Mouse (Mus musculus) fat pad, adult 2 months (tissue): ENCODE results near the gene Chadl.
"Not testable (repeated sequence)": the region's sequence is repeated elsewhere in the genome, so short reads cannot be mapped to it uniquely, and the experiment has no call there.

Source experiments
- DNase-seq: peaks from one replicate; pipeline ENCODE4 v3.0.0-alpha.2; 2011; ENCODE audit warnings: low read depth, low spot score; ENCODE audit errors: extremely low read depth

The Chadl gene

GRCm38 (mm10) chr15:81701350-81701749 is 4.3 kb upstream of the Chadl start:
- not testable (repeated sequence) for DNase-seq

DNA sequence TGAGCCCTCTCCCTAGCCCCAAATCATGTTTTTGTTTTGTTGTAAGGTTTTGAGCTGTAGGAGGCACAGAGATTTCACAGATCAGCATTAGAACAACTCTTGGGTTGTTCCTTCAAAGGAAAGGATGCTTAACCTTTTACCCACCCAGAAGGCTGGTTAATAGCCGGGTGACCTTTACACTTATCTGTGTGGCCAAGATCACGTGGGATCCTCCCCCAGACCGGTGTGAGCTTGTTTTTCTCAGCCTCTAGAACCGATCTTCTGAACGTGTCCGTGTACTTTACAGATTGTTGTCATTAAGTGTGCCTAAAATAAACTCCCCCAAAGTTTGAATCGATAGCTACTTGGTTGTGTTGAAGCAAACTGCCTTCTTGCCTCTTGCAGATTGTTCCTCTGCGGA is 3.5 kb upstream of the Chadl start:
- no peak for DNase-seq

GRCm38 (mm10) chr15:81700161-81700560 is 3.1 kb upstream of the Chadl start:
- no peak for DNase-seq

DNA sequence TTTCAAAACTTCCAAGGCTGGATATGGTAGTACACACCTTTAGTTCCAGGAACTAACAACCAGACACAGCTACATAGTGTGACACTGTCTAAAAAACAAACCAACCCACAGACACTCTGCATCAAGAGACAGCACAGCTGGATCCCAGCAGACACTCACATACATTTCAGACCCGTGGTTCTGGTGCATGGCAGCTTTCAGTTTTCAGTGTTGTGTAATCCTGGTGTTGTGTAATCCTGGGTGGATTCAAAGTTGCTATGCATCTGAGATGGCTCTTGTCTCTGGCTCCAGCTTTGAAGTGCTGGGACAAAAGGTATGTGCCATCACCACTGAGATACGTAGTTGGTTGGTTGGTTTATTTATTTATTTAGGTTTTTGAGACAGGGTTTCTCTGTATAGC is 1.4 kb upstream of the Chadl start:
- DNase-seq: peak; percentile 21

DNA sequence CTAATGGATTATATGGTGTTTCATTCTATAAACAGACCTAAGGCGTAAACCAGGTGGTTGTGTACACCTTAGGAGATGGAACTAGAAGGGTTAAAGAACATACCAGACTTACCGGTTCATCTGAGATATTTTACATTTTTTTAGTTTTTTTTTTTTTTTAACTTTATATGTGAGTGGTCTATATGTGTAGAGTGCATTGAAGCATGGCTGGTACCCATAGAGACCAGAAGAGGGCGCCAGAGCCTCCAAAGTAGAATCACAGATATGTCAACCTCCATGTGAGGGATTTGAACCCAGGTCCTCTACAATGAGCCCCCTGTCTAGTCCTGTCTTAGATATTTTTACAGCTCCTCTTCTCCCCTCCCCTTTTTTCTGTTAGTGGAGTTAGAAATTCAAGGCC is 760 bp upstream of the Chadl start:
- no peak for DNase-seq

GRCm38 (mm10) chr15:81694891-81695290 is 2.2 kb downstream of the Chadl start:
- no peak for DNase-seq

- no peak for DNase-seq
These were observed 2.9 kb downstream of the Chadl start for GRCm38 (mm10) chr15:81693967-81694881.

DNA sequence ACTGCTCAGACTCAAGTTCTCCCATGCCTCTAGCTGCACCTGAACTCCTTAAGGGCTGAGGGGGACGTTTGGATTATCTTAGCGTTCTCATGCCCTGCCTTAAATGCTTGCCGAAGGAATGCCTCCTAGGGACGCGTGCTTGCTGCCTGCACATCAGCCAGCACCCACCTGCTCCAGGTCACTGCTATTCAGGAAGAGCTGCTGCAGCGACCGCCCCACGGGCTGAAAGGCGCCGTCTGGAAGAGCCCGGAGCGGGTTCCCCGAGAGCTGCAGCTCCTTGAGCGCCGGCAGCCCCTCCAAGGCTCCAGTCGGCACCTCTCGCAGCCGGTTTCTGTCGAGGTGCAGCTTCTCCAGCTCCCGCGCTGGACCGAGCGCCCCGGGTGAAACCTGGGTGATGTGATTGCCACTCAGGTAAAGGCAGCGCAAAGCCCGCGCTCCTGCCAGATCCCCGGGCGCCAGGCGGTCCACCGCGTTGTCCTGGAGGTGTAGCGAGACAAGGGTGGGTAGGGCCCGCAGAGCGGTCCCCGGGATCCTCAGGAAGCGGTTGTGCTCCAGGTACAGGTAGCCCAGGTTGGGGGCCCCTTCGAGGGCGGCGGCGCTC is 3.6 kb downstream of the Chadl start:
- no peak for DNase-seq

- peak; percentile 89 for DNase-seq
These were observed 16.7 kb downstream of the Chadl start for GRCm38 (mm10) chr15:81680301-81680805.

DNA sequence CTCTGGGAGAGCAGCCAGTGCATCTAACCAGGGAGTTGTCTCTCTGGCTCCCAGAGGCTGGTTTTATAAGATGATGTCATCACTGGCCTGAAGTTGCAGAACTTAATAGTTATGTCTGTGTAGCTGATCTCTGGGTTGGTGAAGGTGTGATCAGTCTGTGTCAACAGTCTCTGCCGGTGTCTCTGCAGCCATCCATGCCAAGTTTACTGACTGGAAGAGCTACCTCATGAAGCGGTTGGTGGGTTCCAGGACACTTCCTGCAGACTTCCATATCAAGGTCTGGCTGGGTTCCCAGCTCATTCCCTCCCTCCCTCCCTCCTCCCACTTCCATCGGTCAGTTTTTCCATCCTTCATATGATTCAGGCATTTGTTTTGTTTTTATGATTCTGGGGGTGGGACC is 20.4 kb downstream of the Chadl start:
- no peak for DNase-seq

DNA sequence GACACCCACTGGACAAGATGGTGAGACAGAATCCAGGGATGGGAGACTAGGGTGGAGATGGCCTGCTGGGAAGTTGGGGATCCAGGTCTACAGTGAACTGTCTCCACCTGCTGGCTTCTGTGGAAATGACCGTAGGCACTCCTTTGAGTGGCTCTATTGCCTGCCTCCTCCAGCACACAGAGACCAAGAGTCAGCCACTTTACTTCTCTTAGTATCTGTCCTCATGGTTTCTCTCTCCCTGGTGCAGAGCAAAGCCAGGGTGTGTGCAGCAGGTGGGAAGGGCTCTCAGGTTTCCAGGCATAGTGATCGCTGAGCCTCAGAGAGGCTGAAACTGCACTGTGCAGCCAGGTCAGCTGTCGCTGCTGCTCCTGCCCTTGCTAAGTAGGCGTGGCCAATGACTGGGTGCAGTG is 26.9 kb downstream of the Chadl start:
- DNase-seq: no peak

GRCm38 (mm10) chr15:81666957-81667356 is 30.1 kb downstream of the Chadl start:
- DNase-seq: no peak

GRCm38 (mm10) chr15:81663697-81664561 is 33.2 kb downstream of the Chadl start, which contains the start of gene L3mbtl2:
Gene L3mbtl2, plus strand, starts transcription at chr15:81663889.
- peak; percentile 26 for DNase-seq

- no peak for DNase-seq
These were observed 33.8 kb downstream of the Chadl start for GRCm38 (mm10) chr15:81663281-81663680.

DNA sequence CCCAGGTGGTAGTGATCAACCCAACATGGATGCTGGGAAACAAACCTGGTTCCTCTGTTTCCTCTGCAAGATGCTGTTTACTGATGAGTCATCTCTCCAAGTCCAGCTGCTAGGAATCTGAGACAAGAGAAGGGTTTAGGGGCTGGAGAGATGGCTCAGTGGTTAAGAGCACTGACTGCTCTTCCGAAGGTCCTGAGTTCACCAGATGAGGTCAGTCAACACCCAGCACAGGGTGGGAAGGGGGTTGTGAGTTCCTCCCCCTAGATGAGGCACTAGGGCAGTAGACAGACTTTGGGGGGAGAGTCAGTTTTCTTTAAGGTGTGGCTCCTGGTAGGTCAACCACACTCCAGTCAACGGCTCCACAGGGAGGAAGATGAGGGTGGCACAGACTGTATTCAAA is 35.4 kb downstream of the Chadl start:
- DNase-seq: no peak

- DNase-seq: no peak
These were observed 46.5 kb downstream of the Chadl start for GRCm38 (mm10) chr15:81650636-81651035.

GRCm38 (mm10) chr15:81649516-81650455 is 47.3 kb downstream of the Chadl start:
- peak; percentile 30 for DNase-seq
